Mouse (Mus musculus) T-cell, adult 2 months (primary cell): ENCODE measurements around the gene Dynlt1c.
A peak's percentile ranks its signal among the peaks of the same experiment; 100 is the strongest.
"Not testable (repeated sequence)": the region's sequence is repeated elsewhere in the genome, so short reads cannot be mapped to it uniquely, and the experiment has no call there.

Source experiments
- DNase-seq: peaks from one replicate; pipeline ENCODE4 v3.0.0; 2022; ENCODE audit warnings: low spot score

The Dynlt1c gene

DNA sequence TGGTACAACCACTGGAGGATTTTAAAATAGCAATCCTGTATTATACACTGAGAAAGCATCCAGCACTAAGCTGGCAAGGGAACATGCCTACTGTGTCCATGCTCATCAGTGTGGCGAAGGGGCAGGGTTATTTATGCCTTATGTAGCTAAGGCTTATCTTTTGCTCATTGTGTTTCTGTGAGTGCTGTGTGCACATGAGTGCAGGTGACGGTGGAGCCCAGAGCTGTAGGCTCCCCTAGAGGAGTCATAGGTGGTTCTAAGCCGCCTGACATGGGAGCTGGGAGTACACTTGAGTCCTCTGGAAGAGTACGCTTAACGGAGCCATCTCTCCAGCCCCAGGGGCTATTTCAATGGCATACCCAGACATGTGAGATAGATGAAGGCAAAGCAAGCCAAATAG is 17.8 kb downstream of the Dynlt1c start:
- DNase-seq, result not testable (repeated sequence)

DNA sequence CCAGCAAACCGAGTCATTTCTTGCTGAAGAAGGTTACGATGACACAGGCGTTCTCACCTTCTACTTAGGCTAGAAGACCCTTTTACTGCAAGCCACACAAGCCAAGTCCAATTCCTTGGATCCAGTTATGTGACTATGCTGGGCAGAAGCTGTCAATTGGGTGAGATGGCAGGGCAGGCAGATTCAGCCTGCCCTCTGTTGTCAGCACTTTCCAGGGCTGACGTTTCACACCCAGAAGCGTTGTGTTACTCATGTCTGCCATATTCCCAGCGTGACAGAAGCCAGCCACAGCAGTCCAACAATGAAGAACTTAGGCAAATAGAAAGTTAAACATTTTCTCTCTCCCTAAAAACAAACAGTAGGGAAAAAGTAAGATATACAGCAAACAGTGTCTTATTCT is 18.6 kb downstream of the Dynlt1c start:
- not testable (repeated sequence) for DNase-seq

DNA sequence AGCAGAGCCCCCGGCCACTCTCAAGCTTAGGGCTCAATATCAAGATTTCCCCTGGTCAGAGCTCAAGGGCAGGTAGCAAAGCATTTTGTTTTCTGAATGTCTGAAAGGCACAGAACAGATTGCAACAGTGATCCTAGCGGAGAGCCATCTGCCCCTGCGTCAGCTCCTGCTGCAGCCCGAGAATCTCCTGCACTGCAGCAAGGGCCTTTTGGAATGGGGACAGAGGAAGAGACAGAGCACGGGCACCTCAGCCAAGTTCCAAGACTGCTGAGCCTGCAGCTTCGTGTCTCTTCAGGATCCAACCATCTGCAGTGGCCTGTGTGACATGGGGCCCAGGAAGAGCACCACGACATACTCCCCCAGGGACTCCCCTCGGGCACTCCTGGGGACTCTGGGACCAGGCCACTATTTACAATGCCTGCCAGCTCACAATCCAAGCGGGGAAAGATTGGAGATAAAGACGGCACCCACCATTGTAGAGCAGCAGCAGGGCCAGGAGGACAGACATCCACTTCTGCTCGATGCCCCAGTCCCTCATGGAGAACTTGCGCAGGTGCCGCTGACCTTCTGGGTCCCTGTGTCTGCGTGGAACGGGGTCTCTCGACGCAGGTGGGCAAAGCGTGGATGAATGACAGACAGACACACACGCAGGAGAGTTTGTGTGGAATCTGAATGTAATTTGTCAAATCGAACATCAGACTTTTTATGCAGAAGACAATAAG is 19.4 kb downstream of the Dynlt1c start:
- DNase-seq, result not testable (repeated sequence)

DNA sequence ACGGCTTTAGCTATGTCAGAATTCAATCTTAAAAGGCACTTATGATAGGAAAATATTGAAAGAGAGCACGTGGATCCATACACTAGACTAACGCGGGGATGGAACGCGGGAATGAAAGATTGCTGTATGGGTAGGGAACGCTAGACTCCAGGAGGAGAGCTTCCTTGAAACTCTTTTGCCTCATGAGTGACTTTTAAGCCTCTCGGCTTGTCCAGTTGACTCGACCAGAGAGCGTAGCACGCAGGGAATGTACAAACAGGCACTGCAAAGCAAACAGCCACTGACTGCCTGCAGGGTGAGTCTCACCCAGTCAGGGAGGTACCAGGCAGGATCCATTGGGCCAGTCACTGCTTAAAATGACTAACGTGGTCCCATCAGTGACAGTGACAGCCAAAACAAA is 20.5 kb downstream of the Dynlt1c start:
- not testable (repeated sequence) for DNase-seq

DNA sequence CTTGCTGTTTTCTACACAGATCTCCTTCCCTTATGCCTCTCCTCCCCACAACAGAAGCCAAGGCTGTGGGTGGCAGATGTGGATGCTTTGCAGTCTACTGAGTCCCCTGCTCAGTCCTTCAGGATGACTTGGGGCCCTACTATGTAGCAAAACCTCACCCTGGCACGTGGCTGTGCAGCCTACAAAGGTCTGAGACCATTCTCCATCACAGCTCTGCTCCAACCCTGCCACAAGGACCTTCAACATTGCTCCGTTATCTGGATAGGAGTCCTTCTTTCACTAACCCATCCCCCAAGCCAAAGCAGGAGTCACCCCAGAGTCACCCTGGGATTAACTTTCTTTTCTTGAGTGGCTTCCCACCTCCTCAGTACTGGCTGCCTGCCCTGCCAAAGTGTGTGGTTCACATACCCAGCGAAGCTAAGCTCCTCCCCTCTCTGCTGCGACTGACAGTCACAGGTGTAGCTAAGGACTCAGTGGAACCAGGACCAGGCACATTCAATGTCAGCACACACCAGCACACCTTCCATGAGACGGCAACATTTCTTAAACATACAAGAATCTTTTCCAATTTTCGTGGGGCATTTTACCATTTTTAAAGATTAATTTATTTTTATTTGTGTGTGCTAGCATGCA is 23.6 kb downstream of the Dynlt1c start:
- not testable (repeated sequence) for DNase-seq

DNA sequence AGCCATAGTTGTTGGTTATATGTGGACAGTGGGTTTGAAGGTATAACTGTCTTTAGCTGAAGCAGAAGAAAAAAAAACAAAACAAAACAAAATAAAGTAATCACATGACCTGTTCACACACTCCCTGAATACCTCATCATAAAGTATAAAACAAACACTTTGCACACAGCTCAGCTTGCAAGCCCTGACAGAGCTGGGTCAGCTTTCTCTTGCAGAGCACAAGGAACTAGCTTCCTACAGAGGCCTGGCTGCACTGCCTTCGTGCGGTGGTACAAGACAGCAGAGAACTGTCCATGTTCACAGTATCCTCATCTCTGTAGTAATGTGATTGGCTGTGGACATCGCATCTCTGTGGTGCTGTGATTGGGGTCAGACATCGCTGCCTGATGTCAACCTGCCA is 28.9 kb downstream of the Dynlt1c start:
- DNase-seq, result not testable (repeated sequence)

DNA sequence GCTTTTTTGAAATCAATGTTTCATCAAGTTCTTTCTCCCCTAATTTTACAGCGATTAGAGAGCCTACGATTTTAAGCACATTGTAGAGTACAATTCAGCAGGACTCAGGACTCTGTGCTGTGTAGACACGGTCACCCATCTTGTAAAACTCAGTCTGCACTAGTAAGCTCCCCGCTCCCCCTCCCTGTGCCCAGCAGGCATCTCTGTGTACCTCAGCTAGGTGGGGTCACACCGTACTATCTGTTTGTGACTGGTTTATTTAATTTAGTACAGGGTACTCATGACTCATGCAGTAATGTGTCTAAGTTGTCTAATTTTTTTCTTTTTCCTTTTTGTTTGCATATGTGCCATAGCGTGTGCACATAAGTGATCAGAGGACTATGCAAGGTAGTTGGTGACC is 31.4 kb downstream of the Dynlt1c start:
- DNase-seq, result not testable (repeated sequence)

DNA sequence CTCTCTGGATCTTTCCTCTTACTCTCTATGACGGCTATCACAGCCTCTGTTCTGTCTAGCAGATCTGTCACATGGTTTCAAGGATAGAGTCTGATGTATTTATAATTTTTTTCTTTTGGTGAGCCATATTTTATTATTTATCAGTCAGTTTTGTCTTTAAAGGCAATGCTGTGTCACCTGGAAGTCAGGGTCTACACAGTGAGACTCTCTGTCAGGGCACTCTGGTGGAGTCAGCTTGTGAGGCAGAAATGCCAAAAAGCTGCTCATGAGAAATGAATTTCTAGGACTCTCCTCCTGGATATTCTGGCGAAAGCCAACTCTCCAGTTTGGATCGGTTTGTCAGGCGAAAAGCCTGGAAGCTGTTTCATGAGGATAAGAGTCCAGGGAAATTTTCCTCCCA is 34.3 kb downstream of the Dynlt1c start:
- DNase-seq, result not testable (repeated sequence)

DNA sequence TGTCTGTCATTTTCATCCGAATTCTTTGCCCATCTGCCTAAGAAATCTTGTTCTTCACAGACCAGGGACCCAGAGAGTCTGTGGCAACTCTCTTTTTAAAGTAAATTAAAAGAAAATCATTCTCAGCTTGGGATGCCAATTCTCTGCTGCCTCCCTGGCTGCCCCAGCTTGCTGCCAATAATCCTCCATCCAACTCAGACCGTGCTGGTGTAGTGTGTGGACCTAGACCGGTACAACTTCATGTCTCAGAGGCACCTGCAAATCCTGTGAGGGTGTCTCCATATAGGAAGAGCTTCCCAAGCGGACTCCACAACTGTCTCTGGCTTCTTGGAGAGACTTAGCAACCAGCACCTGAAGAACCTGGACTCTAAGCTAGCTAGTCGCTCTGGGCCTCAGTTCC is 35.4 kb downstream of the Dynlt1c start:
- DNase-seq, result no peak

DNA sequence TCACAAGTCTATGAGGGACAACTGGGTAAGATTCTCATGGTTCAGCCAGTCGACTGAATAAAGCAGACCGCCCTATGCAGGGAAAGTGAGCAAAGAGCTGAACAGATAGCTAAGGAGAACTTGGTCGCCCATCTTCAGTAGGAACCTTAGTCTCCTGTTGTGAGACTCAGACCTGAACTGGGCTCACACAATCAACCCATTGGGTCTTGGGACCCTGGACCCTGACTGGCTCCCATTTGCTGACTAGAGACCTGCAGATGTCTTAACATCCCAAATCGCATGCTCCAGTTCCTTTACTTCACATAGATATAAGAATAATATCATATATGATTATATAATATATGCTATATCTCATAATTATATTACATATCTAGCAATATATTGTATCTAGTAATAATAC is 36.0 kb downstream of the Dynlt1c start:
- not testable (repeated sequence) for DNase-seq

DNA sequence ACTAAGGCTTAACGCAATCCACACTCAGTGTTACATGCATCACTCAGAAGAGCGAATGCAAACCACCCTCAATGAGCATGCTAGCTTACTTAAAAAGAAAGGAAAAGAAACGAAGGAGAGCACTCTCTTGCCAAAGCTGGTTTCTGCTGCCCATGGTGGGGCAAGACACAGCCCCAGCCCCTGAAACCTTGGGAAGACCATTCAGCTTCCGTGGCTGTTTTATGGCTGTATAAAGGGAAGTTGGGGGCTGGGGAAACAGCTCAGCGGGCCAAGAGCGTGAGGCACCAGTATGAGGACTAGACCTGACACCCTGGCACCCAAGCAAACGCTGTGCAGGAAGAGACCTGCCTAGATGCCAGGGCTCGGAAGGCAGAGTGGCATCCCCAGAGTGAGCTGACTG is 37.0 kb downstream of the Dynlt1c start:
- DNase-seq, result not testable (repeated sequence)

DNA sequence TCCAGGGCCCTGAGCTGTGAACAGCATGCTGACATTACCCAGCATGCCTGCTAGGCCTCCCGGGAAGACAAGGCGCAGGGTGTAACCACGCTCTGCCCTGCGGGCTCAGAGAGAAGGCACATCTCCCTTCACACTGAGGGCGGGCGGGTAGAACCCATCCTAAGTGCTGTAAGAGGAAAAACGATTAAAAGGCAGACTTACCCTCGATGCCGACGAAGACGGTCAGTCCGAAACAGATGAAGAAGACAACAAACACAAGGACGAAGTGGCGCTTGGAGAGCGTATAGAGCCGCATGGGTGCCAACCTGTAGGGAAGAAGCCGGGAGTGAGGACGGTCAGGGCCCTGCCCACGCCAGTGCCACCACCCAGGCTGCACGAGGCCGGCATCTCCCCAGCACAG is 38.0 kb downstream of the Dynlt1c start:
- not testable (repeated sequence) for DNase-seq

DNA sequence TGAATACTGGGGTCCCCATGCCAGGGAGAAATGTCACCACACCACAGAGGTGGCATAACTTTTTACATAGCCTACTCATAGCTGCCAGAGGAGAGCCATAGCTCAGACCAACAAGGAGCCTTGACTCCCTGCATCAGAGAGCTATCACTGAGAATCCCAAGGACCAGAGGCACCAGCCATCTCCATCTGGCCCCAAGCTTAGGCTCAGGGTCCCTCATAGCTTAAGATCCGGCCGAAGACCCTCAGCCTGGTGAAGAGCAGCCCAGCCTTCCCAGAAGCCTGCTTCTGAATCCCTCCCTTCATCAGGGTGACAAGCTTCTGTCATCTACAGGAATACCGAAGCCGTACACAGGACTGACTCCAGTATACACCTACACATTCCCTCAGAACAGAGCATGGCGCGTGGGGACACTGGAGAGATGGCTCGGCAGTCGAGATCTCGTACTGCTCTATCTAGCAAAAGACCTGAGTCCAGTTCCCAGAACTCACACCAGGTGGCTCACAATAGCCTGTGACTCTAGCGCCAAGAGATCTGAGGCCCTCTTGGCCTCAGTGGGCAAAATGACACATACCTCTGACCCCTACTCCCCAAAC is 38.7 kb downstream of the Dynlt1c start:
- DNase-seq, result not testable (repeated sequence)

DNA sequence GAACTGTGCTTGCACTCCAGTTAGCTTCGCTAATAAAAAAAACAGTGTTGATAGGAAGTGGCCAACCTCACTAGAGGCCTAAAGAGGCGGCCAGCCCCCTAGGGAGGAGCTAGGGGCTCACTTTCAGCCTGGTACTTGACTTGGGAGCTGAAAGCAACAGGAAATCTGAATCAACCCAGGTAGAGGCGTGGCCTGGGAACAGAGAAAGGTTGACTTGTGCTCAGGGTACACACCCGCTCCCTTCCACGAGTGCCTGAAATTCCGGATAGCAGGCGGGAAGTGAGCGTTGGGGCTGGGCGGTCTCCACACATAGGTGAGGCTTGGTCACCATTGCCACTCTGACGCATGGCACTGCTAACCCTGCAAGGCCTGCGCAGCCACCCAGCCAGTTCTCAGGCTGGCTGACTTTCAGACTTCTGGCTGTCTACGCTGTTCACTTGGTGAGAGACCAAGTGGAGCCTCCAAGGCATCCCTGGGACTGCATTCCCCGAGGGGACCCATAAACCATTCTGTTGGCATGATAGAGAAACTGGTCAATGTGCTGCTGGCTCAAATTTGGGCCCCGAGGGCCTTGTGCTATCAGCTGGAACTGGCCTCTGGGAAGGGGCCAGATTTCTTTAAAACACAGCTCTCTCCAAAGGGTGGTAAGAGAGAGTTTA is 39.4 kb downstream of the Dynlt1c start:
- DNase-seq, result not testable (repeated sequence)

DNA sequence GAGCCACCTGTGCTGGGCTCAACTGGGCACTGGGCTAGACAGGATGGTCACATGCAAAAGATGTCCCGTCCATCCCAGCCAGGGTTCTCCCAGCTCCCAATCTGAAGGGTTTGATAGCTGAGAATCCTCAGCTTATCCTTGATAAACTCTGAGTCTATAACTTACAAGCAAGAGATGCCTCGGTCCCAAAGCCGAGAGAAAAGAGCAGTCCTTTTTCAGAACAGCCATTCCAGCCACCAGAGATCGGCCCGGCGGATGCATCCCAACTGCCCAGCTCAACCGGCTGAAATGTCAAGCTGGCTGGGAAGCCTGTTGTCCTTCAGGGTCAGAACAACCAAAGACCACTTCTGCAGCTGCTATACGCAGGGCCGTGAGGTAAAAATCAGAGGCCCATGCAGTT is 42.7 kb downstream of the Dynlt1c start:
- DNase-seq, result not testable (repeated sequence)

DNA sequence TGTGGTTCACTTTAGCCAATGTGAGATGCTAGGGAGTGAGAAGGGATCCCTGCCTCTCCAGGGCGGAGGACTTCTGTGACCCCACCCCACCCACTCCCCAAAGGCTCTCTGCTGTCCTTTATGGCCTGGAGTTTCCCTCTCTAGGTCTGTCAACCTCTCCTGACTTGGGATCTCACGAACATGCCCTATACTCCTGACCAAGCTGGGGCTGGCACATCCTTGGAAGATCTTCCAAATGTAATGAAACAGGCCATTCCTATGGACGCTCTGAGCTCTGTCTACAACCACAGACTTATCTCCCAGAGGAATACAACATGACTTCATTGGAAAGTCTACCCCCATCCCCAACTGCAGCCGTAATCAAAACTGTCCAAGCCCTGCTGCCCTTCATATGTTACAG is 43.2 kb downstream of the Dynlt1c start:
- not testable (repeated sequence) for DNase-seq

DNA sequence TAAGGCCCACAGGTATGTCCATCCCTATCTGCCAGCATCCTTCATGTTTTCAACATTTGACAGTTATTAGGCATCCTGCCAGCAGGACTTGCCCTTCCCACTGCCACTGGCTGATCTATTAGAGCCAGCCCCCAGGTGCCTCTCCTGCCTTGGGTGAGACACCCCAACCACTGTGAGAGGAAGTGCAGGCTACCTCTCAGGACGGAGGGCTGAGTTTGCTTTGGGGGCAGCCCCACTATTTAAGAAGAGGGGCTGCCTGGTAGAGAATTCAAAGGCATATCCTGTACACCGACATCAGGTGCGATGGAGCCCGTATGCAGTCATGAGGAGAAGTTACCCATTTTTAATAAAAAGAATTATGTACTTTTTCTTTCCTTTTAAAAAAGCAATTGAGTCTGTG is 44.2 kb downstream of the Dynlt1c start:
- DNase-seq, result not testable (repeated sequence)

DNA sequence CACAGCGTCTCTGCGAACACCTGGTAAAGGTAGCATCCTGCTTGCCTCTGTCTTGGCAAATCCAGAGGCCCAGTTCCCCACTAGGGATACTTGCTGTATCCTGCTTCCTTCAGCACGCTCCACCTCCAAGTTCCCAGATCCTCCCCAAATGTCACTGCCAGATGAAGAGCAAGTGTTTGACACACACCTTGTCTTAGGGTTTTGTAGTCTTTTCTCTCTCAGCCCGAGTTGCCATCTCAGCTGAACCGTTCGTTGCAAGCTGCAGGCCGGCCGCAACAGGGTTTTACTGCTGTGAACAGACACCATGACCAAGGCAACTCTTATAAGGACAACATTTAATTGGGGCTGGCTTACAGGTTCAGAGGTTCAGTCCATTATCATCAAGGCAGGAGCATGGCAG is 45.4 kb downstream of the Dynlt1c start:
- not testable (repeated sequence) for DNase-seq

DNA sequence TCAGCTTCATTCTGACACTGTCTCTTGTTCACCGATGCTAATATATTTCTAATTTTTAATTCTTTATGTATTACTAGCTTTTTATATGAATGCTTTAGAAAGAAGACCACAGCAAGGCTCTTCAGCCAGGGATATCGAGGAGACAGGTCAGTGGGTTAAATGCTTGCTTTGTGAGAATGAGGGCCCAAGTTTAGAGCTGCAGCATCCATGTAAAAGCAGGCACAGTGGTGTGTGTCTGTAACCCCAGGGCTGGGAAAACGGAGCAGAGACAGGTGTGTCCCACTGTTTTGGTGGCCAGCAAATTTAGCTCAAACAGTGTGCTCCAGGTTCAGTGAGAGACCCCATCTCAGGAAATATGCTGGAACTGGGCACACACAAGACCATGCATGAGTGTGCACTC is 46.0 kb downstream of the Dynlt1c start:
- not testable (repeated sequence) for DNase-seq

DNA sequence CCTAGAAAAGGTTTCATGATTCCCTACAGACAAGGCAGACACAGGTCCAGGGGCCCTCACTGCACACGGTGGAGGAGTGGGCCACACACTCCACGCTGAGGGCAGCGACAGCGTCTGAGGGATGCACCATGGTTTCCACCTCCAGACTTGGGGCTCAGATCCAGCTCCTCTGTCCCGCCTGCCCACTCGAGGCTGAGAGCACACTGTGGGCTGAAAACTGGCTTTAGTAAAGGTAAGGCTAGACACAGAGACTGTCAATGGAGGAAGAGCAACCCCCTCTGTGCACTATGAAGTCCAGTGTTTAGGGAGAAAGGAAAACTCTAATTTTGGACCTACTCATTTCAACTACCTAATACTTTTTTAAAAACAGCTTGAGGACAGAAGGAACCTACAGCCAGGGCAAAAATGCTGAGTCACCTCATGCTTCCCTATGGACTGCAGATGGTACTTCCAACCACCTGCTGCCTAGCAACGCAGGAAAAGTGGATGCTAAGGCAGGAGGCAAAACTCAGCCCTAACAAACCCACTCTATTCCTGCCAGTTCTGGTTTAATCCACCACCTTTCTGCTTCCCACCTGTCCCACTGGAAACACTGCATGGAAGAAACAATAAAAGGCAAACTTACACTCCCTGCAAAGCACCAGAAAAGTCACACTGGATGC is 49.6 kb downstream of the Dynlt1c start:
- not testable (repeated sequence) for DNase-seq

DNA sequence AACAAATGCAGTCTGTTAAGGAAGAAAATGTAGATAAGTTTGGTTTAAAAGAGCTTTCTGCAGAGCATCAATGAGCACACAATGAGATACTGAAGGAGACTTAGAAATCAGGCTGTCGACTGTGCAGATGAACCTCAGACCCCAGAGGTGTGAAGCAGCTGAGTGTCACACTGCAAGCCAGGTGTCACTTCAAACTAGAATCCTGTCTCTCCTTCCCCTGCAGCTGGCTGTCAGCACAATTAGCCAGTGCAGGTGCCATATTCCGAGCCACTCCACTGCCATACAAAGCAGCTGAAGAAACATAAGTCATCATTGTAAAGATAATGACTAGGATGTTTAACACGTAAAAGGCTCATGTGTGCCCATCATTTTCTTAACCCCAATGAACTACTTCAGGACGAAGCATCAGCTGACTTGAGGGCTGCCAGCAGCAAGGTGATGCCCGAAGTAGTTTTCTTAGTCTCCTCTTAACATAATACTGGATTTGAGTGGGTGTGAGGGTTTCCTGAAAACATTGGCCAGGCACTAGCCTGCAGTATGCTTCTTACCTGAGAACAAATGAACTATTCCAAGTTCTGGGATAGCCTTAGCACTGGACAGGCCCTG is 52.0 kb downstream of the Dynlt1c start:
- not testable (repeated sequence) for DNase-seq

DNA sequence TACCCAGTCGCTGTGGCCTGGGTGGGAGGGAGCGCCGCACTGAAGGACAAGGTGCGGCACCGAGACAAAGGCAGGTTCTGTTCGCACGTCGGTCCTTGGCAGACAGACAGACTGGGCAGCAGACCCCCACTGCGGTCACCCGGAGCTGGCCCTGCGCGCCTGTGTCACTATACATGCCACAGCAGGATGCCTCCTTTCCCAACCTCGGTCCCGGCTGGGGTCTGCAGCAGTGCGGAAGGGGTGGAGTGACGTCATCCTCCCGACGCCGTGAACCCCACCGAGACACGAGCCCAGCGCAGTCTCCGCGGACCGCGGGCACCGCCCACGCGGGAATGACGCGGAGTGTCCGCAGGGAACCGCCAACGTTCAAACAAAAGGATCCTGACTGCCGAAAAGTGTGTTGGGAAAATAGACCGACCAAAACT is 53.6 kb downstream of the Dynlt1c start:
- DNase-seq, result peak; percentile 53
